Mouse (Mus musculus): ENCODE measurements at regions not wholly inside any gene's neighbourhood (a gene's known extent, or its start where the extent isn't known, plus 50 kb on each side); places are given as distances from the start of the nearest gene placed in this dataset.

DNA sequence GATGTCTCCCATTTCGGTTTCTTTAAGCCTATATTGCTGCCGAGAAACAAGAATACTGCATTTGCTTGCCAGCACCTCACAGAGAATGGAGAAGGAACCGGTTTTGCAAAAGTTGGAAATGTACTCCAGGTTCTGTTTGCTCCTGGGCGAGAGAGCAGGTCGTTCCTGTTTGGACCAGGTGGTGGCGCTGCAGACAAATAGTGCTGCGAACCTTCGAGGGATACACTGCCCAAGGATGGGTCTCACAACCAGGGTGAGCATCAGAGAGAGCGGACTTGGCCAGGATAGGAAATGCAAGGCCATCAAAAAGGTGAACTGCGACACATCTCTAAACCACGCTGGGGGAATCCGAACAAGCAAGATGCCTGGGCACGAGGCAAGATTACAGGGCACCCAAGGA lies 54.0 kb upstream of the Ets2 start:
- peak; percentile 70 for DNase-seq

DNA sequence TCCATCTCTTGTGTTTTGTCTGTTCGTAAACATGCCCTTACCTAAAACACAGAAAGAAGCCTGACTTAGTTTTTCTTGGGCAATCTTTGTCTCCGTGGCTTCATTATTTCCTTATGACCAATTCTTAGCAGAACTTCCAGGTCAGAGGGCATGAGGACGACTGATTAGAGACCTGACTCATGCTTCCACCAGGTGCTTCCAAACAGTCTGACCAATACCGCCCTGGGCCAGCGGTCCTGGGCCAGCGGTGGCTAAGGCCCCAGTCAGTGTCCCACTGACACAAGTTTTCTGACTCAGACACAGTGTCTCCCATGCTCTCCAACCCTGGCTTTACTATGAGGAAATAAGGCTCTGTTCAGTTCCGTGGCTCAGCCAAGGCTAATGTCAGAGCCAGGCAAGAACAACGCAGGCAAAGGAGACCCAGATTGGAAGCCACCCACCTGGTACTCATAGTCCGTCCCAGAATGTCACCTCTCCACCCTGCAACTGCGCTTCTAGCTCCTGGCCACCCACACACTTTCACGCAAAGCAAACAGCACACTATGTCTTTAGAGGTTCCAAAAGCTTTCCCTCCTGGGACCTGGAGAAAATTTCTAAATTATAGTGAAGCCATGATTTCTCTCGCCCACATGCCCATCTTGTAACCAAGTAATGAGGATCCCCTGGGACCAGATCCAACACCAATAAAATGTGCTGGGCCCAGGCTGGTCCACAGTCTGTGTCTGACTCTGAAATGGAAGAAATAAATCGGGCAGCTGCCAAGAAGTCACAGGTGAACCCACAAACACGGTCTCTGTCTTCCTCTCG lies 56.6 kb upstream of the Erg start:
- peak; percentile 46 for DNase-seq

DNA sequence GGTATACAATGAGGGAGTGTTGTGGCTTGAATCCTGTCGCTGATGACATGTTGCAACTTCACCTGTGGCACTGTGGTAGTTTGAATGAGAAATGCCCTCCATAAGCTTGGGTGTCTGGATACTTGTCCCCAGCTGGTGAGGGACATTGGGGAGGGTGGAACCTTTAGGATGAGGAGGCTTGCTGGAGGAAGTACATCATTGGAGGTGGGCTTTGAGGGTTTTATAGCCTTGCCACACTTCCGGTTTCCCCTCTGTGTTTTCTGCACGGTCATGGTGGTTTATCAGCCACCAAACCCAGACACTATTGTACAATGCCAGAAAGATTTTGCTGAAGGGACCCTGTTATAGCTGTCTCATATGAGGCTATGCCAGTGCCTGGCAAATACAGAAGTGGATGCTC lies 54.3 kb upstream of the Erg start:
- DNase-seq = no peak

DNA sequence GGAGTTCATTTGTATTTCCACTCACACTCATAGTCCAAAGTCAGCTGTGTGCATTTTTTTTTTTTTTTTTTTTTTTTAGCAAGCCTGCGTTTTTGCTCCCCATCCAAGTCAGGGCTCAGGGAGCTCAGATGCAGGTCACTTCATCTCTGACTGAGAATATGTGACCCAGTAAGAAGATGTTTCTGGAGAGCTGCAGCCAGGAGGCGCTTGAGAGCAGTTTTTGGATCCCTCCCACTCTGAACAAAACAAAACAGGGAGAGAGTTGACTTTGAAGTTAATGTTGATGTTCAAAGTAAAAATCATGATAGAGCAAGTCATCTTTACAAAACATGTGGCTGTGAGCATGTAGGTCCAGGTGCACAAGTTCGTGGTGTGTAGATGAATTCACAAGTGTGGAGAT lies 53.3 kb upstream of the Erg start:
- no peak for DNase-seq

DNA sequence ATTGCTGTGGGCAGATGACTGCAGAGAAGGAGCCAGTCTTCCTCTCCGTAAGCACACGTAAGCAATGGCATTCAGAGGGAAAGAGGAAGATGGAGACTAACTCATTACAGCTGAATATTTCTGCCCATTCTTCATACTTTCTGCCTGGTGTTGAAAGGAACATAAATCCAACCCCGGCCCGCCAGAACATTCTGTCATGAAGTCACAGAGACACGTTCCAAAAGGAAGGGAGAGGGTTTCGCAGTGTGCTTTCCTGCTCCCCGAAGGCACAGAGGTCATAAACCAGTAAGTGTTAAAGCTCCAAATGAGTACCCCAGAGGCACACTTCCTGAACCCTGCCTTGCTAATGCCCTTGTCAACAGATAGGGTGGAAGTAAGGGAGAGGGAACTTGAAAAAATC lies 51.5 kb upstream of the Erg start:
- no peak for DNase-seq

DNA sequence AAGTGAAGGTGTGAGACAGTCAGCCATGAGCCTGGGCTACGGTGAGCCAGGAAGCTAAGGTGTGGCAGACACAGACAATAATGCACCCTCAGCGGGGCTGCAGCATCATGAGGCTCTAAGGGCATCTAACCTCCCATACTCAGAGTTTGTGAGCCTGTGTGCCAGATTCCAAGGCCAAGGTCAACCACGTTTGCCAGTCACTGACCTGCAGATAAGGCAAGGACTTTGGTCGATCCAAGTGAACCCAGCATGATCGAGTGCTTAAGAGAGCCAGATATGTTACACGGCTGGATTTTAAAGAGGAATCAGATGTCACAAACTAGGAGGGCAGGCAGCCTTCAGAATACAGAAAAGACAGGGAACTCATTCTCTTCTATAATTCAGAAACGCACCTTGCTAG lies 50.2 kb upstream of the Erg start:
- no peak for DNase-seq
